Mouse (Mus musculus) embryonic fibroblast, embryonic 13.5 days (primary cell): ENCODE results near the gene Prkci.

Experiments
- CTCF ChIP-seq: IDR thresholded peaks from 2 replicates; pipeline ENCODE4 v1.5.1; 2011; ENCODE audit warnings: mild to moderate bottlenecking, control low read depth, low read length, moderate library complexity, borderline replicate concordance; ENCODE audit not compliant: insufficient read depth
- POLR2A ChIP-seq: IDR thresholded peaks from 2 replicates; pipeline ENCODE4 v1.6.1; 2011; ENCODE audit warnings: low read depth, mild to moderate bottlenecking, control low read depth, low read length, moderate library complexity

DNA sequence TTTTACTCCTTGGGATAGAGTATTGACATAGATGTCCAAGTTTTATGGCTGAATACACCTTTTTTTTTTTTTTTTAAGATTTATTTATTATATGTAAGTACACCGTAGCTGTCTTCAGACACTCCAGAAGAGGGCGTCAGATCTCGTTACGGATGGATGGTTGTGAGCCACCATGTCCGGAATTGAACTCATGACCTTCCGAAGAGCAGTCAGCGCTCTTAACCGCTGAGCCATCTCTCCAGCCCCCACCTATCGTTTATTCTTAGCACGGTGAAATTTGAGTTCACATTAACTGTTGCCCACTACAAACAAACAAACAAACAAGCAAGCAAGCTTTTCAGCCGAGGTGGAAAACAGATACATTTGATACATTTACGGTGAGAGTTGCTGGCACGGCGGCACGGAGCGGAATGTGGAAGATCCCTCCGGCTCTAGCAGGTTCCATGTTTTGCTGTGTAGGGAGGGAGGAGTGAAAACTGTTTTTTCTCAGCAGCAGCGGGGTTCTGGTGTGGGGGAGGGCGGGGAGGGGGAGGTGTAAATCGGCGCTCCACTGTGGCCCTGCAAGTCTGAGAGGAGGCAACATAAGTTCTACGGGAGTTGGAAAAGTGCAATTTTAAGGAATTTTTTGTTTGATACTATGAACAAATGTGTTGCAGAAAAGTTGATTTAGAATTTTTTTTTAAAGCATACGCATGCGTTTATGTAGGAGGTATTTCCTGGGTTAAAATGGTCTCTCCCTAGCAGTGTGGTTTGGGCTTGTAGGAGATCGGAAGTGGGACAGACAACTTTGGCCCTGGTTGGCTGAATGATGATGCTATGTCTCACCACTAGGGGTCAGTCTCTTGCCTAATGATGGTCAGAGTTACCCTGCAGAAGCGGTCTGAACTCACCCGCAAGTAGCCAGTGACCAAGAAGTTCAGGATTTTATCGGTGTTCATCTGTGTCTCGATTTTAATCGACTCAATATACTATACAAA lies 61.4 kb downstream of the Prkci start:
- TF ChIP-seq POLR2A, result 0 out of 2 replicates have a peak, but pooled peaks have one; percentile 33
- TF ChIP-seq CTCF, result peak; percentile 47; the same call in 1 of the 2 replicates
